Mouse (Mus musculus): ENCODE measurements at regions not wholly inside any gene's neighbourhood (a gene's known extent, or its start where the extent isn't known, plus 50 kb on each side); places are given as distances from the start of the nearest gene placed in this dataset.

DNA sequence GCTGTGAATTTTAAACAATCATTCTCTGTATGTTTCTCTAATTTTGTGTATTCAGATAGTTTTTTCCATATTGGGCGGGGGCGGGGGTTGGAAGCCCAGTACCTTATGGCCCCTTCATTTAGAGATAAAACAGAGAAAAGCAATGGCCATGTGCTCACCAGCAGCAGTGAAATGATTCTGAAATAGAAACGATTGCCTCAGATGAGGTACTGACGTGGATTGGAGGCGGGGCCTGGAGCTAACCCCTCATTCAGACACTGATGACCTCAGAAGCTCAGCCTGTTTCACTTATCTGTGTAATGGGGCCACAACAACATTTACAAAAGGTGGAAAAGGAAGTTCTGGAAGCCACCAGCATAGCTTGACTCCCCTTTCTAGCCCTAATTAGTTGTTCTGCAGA lies 223.0 kb upstream of the Irx5 start:
- H3K4me3 ChIP-seq (ENCODE audit: insufficient read depth in 1 of 2, low read depth in 2 of 2, low read length in 2 of 2), result no peak overlapping the region
- DNase-seq (ENCODE audit: low read depth in 3 of 3, low spot score in 3 of 3) (no peak), ATAC-seq (ENCODE audit: insufficient read depth) (no peak)
- H3K27me3 ChIP-seq (ENCODE audit: control insufficient read depth, insufficient read depth, low read length), result no peaks in the 10 kb centered on the region
- H3K4me1 ChIP-seq (replicated peaks; ENCODE audit: control insufficient read depth in 2 of 2, insufficient read depth in 2 of 2, low read length in 1 of 2), result no peaks in the 10 kb centered on the region
- H3K4me2 ChIP-seq (ENCODE audit: low read depth), result no peak overlapping the region
- H3K27ac ChIP-seq, result no peak overlapping the region
- WGBS (ENCODE audit: insufficient replicate concordance), result 33% methylated on average over 5 of the region's 5 CpGs
- no peaks in the 10 kb centered on the region for H3K36me3 ChIP-seq (replicated peaks; ENCODE audit: control insufficient read depth, insufficient read depth, low read depth)
- H3K9me3 ChIP-seq (ENCODE audit: control insufficient read depth, low read length), result no peaks in the 10 kb centered on the region
- TF ChIP-seq CTCF (IDR thresholded peaks at IDR 0.05; ENCODE audit: low read depth) (no peak), EP300 (IDR thresholded peaks at IDR 0.05; ENCODE audit: low read depth) (no peak)
- no peak overlapping the region for H3K9ac ChIP-seq (replicated peaks)

DNA sequence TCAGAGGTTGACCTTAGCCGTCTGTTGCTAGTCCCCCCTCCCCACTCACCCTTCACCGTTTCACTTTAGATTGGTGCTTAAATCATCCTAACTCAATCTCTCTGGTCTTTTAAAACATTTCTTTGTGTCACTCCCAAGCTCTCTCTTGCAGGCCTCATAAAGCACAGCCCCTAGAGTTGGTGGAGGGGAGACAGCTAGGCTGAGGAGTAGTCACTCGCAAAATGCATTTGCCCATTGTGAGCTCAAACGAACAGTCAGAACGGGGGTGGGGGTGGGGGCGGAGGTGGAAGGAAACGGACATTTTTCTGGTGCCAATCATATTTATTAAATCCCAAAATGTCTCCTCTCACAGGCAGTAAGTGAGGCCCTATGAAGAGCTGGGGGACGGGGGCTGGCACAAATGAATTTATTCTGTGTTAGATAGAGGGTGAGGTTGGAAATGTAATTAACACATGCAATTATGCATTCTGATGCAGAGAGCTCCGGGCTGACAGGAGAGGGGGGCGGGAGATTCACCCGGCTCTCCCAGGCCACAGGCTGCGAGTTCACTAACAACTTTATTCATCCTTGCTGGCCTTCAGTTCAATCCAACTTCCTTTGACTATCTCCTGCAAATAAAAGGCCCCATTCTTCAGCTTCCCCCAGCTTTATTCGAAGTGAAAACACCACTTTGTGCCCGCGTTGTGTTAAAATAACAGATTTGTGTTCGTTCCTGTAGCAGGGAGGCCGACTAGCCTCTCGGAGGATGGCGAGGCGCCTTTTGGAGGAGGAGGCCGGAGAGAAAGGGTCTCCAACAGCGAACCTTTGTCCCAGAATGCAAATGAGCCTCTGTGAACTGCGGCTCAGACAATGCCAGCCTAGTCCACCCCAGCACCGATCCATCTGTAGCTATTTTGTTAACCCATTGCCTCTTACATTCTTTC lies 223.7 kb upstream of the Irx5 start:
- H3K4me3 ChIP-seq (ENCODE audit: insufficient read depth in 1 of 2, low read depth in 2 of 2, low read length in 2 of 2), result no peak overlapping the region
- no peak overlapping the region for H3K9ac ChIP-seq (replicated peaks)
- H3K4me1 ChIP-seq (replicated peaks; ENCODE audit: control insufficient read depth in 2 of 2, insufficient read depth in 2 of 2, low read length in 1 of 2), result no peaks in the 10 kb centered on the region
- H3K27ac ChIP-seq, result no peak overlapping the region
- TF ChIP-seq CTCF (IDR thresholded peaks at IDR 0.05; ENCODE audit: low read depth), result no peak
- TF ChIP-seq EP300 (IDR thresholded peaks at IDR 0.05; ENCODE audit: low read depth), result no peak
- H3K36me3 ChIP-seq (replicated peaks; ENCODE audit: control insufficient read depth, insufficient read depth, low read depth), result no peaks in the 10 kb centered on the region
- no peaks in the 10 kb centered on the region for H3K9me3 ChIP-seq (ENCODE audit: control insufficient read depth, low read length)
- 34% methylated on average over 24 of the region's 24 CpGs for WGBS (ENCODE audit: insufficient replicate concordance)
- ATAC-seq (ENCODE audit: insufficient read depth) (no peak), DNase-seq (ENCODE audit: low read depth in 3 of 3, low spot score in 3 of 3) (no peak)
- no peak overlapping the region for H3K4me2 ChIP-seq (ENCODE audit: low read depth)
- H3K27me3 ChIP-seq (ENCODE audit: control insufficient read depth, insufficient read depth, low read length), result no peaks in the 10 kb centered on the region

DNA sequence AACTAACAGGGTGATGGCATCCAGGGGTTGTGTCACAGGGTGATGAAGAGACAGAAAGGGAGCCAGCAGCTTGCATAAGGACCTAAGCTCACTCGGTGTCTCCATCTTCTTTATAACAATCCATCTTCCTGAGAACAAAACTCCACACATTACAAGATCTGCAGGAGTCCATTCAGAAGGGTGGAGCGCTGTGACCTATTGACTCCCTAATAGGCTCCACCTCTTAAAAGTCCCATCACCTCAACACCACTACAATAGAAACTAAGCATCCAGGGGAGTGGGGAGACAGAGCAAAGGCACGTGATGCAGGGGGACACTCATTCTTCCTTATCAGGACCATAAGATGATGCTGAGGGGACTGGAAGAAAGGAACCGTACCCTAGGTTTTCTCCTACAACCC lies 224.5 kb upstream of the Irx5 start:
- DNase-seq (ENCODE audit: low read depth in 3 of 3, low spot score in 3 of 3) (no peak), ATAC-seq (ENCODE audit: insufficient read depth) (no peak)
- Histone ChIP-seq H3K27me3 (ENCODE audit: control insufficient read depth, insufficient read depth, low read length) (no peaks in the 10 kb centered on the region), H3K36me3 (replicated peaks; ENCODE audit: control insufficient read depth, insufficient read depth, low read depth) (no peaks in the 10 kb centered on the region), H3K9me3 (ENCODE audit: control insufficient read depth, low read length) (no peaks in the 10 kb centered on the region), H3K27ac (no peak overlapping the region), H3K4me1 (replicated peaks; ENCODE audit: control insufficient read depth in 2 of 2, insufficient read depth in 2 of 2, low read length in 1 of 2) (no peaks in the 10 kb centered on the region), H3K9ac (replicated peaks) (no peak overlapping the region), H3K4me2 (ENCODE audit: low read depth) (no peak overlapping the region), H3K4me3 (ENCODE audit: insufficient read depth in 1 of 2, low read depth in 2 of 2, low read length in 2 of 2) (no peak overlapping the region)
- WGBS (ENCODE audit: insufficient replicate concordance), result 53% methylated on average over 4 of the region's 4 CpGs
- TF ChIP-seq CTCF (IDR thresholded peaks at IDR 0.05; ENCODE audit: low read depth) (no peak), EP300 (IDR thresholded peaks at IDR 0.05; ENCODE audit: low read depth) (no peak)

DNA sequence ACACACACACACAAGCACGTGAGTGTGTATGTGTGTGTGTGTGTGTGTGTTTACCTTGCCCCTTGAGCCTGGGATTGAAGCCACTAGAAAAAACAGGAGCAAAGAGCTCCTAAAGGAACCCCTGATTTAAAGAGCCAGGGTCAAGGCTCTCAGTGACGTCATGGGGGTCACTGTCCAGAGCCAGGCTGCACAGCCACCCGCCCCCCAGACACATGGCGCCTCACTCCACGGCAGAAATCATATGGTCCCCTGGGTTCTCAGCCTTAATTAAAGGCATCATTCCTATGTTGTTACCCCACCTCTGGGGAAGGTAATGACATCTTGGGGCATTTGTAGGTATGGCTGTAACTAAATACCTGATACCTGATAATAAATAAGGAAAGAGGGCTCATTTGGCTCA lies 224.9 kb upstream of the Irx5 start:
- Histone ChIP-seq H3K27me3 (ENCODE audit: control insufficient read depth, insufficient read depth, low read length) (no peaks in the 10 kb centered on the region), H3K9me3 (ENCODE audit: control insufficient read depth, low read length) (no peaks in the 10 kb centered on the region), H3K9ac (replicated peaks) (no peak overlapping the region), H3K4me3 (ENCODE audit: insufficient read depth in 1 of 2, low read depth in 2 of 2, low read length in 2 of 2) (no peak overlapping the region), H3K36me3 (replicated peaks; ENCODE audit: control insufficient read depth, insufficient read depth, low read depth) (no peaks in the 10 kb centered on the region), H3K27ac (no peak overlapping the region), H3K4me2 (ENCODE audit: low read depth) (no peak overlapping the region), H3K4me1 (replicated peaks; ENCODE audit: control insufficient read depth in 2 of 2, insufficient read depth in 2 of 2, low read length in 1 of 2) (no peaks in the 10 kb centered on the region)
- ATAC-seq (ENCODE audit: insufficient read depth) (no peak), DNase-seq (ENCODE audit: low read depth in 3 of 3, low spot score in 3 of 3) (no peak)
- 73% methylated on average over 5 of the region's 5 CpGs for WGBS (ENCODE audit: insufficient replicate concordance)
- TF ChIP-seq CTCF (IDR thresholded peaks at IDR 0.05; ENCODE audit: low read depth) (no peak), EP300 (IDR thresholded peaks at IDR 0.05; ENCODE audit: low read depth) (no peak)

DNA sequence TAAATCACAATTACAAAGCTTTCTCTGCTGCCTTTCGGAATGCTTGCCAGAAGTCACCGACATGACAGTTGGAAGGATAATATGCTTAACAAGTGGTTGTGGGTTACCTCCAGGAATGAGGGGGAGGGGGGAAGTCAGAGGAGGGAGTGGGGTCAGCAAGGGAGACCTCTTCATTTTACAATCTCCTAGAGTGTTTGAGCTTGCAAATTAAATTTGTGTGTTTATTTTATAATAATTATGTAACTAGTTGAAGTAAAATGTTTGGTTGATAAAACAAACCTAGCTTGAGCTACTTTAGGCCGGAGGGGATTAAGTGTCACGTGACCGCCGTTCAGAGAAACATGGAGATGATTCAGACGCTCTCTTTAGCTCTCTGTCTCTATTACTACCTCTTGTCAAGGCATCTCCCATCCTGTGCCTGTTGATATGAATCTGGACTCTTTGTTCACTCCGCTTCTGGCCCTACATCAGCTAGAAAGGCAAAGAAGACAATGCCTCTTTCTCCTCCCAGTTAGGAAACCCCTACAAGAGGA lies 227.3 kb upstream of the Irx5 start:
- no peaks in the 10 kb centered on the region for H3K4me1 ChIP-seq (replicated peaks; ENCODE audit: control insufficient read depth in 2 of 2, insufficient read depth in 2 of 2, low read length in 1 of 2)
- no peak overlapping the region for H3K27ac ChIP-seq
- H3K4me2 ChIP-seq (ENCODE audit: low read depth), result no peak overlapping the region
- no peak for ATAC-seq (ENCODE audit: insufficient read depth)
- no peak overlapping the region for H3K9ac ChIP-seq (replicated peaks)
- H3K4me3 ChIP-seq (ENCODE audit: insufficient read depth in 1 of 2, low read depth in 2 of 2, low read length in 2 of 2), result no peak overlapping the region
- no peak for TF ChIP-seq EP300 (IDR thresholded peaks at IDR 0.05; ENCODE audit: low read depth)
- TF ChIP-seq CTCF (IDR thresholded peaks at IDR 0.05; ENCODE audit: low read depth), result no peak
- DNase-seq (ENCODE audit: low read depth in 3 of 3, low spot score in 3 of 3), result no peak
- no peaks in the 10 kb centered on the region for H3K27me3 ChIP-seq (ENCODE audit: control insufficient read depth, insufficient read depth, low read length)
- WGBS (ENCODE audit: insufficient replicate concordance), result 61% methylated on average over 8 of the region's 8 CpGs
- no peaks in the 10 kb centered on the region for H3K36me3 ChIP-seq (replicated peaks; ENCODE audit: control insufficient read depth, insufficient read depth, low read depth)
- no peaks in the 10 kb centered on the region for H3K9me3 ChIP-seq (ENCODE audit: control insufficient read depth, low read length)
